Mouse (Mus musculus): ENCODE data around the gene Ppp3ca. TPM values are rescaled to one million over a fixed set of nuclear protein-coding genes. Genes with fewer than 3 reads are reported as not detected.
"Not testable (repeated sequence)": the region's sequence is repeated elsewhere in the genome, so short reads cannot be mapped to it uniquely, and the experiment has no call there.

Ppp3ca gene
- total RNA-seq, 2 experiments from 2014 or later = 1,278 to 1,345 TPM

DNA sequence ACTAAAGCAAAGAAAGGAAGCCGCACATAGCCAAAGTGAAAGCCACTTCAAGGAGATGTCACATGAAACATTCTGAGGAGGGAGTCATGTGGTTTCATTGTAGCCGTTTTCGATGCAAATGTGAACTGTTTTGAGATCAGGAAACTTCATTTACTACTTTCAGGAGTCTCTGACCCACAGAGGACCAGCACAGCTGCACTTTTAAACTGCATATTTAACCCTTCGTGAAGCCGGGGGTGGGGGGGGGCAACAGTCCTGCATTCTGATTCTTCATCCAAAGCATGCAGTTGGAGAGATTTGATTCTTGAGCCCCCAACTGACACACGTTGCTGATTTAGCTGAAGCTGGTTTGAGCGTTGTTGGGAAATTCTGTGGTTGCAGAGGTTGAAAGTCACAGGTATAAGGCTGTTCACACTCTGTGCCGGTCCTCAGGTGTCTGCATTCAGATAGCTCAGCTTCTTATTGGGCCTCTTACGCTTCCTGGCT is 18.2 kb downstream of the Ppp3ca start:
- DNase-seq = no peak

DNA sequence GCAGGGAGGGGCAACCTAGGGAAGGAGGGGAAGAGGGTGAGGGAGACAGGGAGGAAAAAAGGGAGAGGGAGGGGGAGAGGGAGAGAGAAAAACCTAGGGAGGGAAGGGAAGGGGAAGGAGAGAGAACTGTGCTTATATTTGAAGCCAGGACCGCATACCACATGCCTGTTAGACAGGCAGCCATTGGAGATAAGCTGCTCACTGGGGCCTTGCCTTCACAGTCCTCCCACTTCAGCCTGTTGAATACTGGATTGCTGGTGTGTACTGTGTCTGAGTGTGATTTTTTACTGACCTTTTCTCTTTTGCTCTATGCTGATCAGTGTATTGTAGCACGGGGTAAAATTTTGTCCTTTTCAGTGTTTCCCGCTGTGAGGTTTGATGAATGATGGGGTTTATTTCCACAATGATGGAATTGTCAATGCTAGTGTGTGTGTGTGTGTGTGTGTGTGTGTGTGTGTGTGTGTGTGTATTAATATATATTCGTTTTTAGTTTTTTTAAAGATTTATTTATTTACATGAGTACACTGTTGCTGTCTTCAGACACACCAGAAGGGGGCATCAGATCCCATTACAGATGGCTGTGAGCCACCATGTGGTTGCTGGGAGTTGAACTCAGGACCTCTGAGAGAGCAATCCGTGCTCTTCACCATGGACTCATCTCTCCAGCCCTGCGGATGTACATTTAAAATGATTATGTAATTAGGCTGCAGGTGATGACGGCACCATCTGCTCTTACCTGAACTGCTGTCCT is 20.0 kb downstream of the Ppp3ca start:
- no peak for DNase-seq

DNA sequence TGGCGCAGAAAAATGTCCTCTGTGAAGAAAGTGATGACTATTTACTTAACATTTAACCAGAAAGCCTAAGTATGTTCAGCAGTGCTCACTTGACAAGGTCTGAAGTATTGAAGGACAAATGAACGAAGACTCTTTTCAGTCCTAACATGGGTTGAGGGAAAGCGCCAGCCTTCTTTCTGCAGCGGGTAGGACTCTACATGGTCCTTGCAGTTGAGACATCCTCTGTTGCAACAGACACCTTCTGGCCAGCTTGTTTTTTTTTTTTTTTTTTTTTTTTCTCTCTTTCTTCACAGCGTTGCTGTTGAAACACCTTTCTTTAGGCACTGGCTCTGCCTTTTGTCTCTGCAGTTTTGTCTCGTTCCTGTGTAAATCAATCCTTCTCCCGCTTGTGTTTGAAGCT is 22.1 kb downstream of the Ppp3ca start:
- DNase-seq = no peak

DNA sequence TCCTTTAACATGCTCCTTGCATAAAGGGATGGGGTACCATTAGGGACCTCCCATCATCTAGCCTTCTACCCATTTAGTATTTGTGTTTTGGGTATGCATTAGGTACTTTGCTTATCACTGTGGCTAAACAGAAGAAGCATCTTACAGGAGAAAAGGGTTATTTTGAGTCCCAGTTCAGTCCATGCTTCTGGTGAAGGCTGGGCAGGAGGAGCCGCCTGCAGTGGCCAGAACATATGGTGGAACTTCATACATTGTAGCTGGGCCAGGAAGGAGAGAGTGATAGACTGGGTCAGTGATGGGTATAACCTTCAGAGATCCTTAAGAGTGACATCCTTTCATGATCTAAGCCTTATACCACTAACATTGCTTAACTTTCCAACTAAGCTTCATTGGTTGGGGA is 23.6 kb downstream of the Ppp3ca start:
- DNase-seq = no peak

DNA sequence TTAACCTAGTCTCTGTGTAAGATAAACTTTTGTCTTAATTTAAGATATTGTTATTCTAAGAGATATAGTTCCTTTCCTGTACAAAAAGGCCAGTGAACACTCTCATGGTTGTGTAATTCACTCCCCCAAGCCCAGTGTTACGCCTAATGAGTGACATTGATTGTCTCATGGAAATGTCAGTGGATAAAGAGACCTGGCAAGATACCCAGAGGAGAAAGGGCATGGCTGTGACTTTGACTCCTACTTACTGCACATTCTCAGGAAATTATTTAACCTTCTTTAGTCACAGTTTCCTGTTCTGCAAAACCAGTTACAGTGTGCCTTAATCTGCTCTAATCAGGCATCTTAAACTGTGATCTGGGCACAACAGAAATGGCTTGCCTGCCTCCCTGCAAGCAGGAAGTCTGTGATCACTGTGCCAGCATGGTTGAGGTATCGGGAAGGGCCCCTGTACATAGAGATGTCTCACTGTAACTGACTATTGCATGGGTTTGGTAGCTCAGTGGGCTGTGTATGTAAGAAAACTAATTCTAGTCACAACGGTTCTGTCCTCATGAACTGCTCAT is 27.8 kb downstream of the Ppp3ca start:
- DNase-seq = no peak

DNA sequence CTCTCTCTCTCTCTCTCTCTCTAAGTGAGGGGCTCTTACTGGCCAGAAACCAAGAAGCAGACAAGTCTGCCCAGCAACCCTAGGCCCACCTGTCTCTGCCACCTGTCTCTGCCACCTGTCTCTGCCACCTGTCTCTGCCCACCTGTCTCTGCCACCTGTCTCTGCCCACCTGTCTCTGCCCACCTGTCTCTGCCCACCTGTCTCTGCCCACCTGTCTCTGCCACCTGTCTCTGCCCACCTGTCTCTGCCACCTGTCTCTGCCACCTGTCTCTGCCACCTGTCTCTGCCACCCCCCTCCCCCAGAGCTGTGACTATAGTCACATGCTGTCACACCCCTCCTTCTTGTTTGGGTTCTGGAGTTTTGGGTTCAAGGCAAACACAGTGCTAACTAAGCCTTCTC is 29.8 kb downstream of the Ppp3ca start:
- not testable (repeated sequence) for DNase-seq

DNA sequence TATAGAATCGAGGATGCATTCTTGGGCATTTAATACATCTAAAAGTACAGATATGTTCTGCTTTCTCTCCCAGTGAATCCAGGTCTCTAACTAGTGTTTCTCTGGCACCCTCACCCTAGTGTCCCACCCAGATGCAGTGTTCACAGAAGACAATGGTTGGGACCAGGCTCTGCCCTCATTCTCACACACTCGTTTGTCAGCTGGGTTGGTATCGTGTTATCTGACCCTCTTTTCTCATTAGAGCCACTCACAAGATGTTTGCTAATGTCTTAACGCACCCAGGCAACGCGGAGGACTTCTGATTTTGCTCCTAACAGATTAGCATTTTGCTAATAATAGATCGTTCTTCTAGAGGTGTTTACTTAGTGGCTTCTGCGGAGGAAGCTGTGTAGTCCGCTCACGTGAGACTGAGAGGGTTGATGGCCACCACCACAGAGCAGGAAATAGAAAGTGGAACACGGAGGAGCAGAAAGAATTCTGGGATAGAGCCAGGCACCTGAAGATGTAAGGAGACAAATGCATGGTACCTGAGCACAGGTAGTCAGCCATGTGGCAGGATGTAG is 30.6 kb downstream of the Ppp3ca start:
- no peak for DNase-seq

DNA sequence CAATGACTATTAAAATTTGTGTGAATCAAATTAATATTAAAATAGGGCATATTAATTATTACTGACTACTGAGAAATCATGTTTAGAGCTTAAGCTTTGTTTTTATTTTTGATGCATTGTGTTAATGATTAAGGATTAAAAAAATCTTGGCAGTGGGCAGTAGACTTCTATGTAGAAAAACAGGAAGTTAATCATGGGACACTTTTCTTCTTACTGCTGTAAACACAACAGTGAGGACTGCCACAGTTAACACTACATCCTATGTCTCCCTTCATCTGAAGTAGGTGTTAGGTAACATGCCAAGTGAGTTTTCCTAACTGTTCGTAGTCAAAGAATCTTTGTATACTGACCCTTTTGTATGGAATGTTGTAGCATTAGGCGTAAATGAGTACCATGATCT is 32.9 kb downstream of the Ppp3ca start:
- DNase-seq = no peak

DNA sequence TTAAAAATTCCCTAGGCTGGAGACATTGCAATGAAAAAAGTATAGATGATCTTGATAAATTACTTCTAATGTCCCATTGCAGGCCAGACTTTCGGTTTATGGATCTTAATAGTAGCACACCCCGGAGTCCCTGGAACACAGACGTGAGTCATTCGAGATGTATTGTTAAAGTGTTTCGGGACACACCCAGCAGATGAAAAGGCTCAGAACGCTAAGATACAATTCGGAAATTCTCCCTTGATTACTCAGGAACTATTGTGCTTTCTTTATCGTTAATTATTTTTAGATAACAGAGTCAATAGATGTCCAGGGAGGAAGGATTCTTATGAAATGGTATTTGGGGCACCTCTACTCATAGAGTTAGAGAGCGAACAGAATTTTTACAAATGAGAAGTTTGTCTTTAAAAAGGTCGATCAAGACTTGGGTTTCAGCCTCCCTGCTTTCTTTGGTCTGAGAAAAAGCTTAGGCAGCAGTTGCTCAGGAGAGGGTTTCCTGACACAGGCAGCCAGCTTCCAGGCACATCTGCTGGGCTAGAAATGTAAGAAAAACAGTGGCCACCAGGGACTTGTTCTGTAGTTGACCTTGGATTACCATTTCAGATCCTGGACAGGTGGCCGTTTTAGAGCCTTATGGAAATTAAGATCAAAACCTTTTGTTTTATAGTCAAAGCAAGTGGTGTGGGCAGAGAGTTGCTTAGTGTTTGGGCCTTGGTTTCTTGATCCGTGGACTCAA is 34.8 kb downstream of the Ppp3ca start:
- no peak for DNase-seq

DNA sequence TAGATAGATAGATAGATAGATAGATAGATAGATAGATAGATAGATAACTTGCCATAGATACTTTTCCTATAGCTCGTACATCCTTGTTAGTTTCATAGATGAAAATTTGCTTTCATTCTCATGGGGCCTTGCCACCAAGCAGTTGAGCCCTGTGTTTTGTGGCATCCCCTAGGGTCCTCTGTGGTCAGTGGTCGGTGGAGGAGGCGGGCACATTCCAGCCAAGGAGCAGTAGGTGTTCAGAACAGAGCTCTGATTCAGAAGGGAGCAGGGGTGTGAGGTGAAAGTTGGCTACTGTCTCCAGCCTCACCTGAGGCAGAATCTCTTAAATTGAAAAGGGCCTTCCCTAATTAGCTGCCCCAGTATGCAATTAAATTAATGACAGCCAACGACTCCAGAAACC is 36.1 kb downstream of the Ppp3ca start:
- no peak for DNase-seq

DNA sequence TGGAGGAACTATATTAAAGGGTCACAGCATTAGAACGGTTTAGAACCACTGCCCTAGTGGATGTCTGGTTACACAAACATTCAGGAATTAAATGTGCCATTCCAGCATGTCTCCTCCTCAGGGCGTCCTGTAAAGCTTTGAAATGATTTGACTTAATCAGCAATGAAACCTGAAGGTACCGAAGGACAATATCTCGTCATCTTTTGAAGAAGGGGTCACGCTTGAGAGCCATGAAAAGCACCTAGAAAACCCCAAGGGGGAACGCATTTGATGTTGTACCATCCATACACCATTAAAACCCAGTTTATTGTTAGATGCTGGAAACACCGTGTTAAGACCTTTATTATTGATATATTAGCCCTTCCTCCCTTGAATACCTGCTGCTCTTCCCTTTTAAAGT is 36.8 kb downstream of the Ppp3ca start:
- no peak for DNase-seq

DNA sequence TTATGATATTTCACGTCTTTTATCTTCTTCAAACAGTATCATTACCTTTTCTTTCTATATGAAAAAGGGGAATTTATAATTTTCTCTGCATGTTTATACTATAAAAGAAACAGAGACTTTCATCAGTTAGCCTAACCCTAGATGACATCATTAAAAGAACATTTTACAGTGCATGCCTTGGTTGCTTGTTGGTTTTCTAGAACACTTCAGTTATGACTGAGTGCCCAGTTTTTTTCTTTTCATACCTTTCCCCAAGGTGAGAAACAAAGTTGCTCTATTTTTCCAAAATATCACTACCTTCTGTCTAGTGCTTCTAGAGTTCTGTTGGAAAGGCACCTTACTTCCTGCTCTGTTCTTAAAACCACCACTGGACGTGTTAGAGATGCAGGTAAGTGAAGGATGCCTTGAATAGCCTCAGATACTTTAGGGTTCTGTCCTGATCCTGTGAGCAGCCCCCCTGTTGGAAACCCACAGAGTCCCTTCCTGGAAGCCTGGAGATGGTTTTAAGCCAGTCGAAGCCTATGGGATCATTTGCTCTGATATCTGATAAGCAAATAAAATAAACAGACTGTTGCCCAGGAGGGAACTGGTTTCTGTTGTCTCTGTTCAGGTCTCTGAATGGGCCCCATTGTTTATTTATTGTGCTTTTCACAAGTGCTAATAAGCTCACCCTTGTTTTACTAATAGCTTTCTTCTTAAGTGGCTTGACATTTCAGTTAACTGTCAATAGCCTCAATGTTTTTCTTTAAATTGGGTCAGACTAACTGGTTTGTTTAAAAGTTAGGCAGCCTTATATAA is 37.5 kb downstream of the Ppp3ca start:
- DNase-seq = no peak

DNA sequence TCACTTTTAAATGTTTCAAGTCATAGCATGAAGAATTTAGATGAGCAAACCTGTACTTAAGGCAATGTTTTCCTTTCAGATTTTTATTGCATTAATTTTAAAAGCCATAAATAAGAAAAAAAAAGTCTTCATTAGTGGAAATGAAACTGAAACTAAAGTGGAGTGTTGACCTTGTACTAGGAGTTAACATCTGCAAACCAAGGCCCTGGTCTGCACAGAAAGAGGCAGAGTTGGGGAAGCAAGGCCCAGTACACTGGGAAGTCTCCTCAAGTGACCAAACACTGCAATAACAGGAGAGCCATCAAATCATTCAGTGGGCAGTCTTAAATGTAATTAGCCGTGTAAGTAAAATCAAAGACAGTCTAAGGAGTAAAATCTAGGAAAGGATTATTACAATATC is 38.3 kb downstream of the Ppp3ca start:
- DNase-seq = no peak

DNA sequence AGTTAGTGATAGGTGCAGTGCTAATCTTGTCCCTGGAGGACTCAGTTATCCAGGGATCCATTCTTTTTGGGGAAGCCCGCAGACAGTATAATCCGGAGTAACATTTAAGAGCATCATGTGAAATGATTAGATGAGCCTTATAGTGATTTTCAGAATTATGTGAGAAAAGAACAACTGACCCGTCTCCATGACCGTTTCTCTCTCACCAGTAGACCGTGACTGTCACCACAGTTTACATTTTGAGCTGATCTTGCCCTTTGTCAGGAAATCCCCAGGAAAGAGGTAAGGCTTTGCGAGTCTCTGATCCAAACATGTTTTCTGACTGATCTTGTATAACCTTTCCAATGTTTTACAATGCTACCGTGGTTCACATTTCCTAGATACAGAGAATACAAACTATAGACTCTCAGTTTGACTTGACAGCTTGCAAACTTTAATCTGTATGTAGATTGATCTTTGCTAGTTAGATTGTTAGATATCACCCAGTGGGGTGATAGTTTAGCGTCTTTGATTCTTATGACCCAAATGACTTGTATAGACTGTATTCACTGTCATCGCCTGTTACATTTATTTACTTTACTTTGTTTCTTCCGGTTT is 40.5 kb downstream of the Ppp3ca start:
- DNase-seq = no peak

DNA sequence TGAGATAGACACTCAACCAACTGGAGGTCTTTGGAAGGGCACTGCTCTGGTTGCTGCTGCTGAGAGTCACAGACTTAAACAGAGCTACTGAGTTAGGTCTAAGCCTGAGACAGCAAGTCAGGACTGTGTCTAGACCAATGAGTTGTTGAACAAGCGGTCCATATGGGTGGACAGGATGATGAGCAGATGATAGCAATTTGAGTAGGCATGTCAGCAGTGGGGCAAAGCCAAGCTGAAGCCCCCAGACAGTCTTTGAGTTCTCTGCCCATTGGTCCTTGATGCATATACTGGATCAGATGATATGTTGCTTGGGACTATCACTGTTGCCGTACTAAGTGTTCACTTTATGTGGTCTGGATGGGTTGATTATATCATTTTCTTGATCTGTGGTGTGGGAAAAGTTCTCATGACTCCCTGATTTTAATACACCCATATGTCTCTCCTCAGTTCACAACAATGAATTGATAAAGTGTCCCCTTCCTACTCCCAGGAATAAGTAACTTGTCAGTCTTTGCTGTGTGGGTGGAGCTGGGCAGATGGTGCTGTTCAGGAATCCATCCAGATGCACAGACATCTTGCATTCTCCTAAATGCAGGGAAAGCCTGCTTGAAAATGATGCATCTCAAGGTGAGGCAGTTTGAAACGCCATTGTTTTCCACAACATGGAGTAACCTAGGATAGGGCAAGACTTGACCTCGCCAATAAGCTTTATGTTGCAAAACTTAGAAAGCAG is 44.5 kb downstream of the Ppp3ca start:
- DNase-seq = peak in 1 of 2 experiments; percentile 40

DNA sequence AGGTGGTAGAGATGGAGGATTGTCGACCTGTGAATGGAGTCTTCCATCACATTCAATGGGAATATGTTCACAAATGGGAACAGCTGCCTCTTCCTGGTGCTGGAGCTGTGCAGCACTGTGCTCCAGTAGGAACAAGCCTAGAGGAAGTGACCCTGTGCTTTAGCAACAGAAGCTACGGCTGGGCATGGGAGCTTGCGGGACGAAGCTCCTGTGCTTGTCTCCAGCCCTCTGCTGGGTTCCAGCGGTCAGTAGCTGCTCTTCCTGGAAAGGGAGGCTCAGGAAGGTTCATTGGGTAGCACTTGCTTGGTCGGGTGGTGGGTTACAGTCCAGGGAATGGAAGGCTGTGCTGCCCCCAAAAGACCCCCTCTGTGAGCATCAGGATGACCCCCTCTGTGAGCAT is 46.3 kb downstream of the Ppp3ca start:
- no peak for DNase-seq

DNA sequence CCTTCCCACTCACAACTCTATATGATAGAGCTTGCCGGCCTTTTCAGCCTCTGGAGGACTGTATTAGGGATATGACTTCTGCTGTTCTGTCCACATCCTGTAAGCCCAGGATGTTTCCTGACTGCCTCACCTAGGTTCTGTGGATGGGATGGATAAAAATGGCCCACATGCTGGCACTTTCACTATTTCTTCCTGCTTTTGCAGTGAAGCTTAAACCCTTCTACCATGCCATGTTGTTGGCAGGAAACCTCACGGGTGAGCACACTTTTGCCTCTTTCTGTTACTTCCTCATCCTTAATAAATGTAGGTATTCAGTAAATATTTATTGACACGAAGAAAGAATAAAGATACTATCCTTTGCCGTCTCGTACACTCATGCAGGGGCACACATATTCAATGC is 48.5 kb downstream of the Ppp3ca start:
- DNase-seq = no peak

DNA sequence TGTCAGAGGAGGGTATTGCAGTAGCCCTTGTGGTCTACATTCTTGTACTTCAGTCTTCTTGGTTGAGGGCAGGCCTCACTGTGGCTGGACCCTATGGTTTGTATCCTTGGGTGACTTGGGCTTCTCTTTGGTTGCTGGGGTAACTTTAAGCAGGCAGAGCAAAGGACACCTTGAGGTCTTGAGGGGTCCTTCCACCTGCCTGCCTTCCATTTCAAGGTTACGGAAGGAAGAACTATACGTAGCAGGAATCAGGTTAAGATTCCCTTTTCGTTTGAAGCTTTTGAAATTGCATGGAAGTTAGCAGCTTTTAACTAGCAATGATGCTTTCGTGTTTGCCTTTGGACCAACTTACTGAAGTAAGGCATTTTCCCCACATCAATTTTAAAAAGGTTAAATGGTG is 51.3 kb downstream of the Ppp3ca start:
- no peak for DNase-seq

DNA sequence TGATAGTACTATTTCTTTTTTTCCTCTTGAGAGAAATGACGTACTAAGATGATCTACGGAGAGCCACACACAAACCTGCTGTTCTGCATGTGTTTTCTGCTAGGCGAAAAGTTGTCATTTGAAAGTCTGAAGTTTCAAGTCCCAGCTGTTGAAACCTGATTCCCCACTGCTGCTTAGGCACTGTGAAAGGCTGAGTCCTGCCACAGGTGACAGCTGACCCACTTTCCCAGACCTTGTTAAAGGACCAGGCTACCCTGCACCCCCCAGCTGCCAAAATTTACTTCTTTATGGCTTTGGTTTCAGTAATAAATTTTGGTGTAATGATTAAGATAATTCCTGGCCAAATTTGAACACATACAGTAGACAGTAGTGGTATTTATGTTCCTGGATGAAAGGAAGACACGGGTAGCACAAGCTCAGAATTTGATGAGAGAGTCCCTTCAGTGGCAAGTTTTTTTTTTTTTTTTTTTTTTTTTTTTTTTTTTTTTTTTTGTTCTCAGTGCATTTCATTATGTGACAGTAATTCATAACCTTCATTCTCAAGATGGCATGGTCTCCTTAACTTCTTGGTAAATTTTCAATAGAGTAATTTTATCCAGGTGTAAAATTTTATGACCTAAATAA is 52.0 kb downstream of the Ppp3ca start:
- no peak for DNase-seq

DNA sequence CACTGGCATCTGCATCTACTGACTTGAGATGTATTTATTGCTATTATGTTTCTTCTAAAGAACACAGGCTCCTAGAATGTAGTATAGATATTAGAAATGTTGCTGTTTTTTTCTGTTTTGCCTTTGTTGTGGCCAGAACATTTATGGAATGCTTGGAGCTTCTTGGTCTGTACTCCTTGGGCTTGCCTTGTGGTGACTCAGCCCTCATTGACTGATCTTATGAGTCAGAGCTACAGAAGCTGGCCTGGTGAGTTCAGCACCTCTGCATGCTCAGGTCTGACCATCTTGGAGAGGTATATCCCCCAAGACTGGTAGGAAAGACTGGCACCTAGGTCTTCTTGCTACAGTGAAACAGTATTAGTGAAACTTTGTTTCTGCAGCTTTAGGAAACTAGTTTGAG is 52.6 kb downstream of the Ppp3ca start:
- DNase-seq = no peak

Measured in layer of hippocampus, postnatal 36 days (tissue).